Mouse (Mus musculus) limb, embryonic 15.5 days (tissue): ENCODE measurements around the gene Olfr937. TPM values are rescaled to one million over a fixed set of nuclear protein-coding genes. Genes with fewer than 3 reads are reported as not detected.

Source experiments
- ATAC-seq: fragments of 200-750 bp; cut with Nextera tagmentation; 2 replicates; pipeline ENCODE4 v1.8.0; 2017; ENCODE audit warnings: low read depth, moderate TSS enrichment; ENCODE audit not compliant: insufficient number of reproducible peaks, low FRiP score, low TSS enrichment
- H3K27ac ChIP-seq: fragments of 300-500 bp; sonication (generic); 2 replicates; pipeline ENCODE4 v1.5.1; 2015; ENCODE audit warnings: moderate library complexity, mild to moderate bottlenecking, inconsistent platforms
- H3K27me3 ChIP-seq: fragments of 300-500 bp; sonication (generic); 2 replicates; pipeline ENCODE4 v1.6.1; 2015; ENCODE audit warnings: inconsistent platforms
- H3K36me3 ChIP-seq: fragments of 300-500 bp; sonication (generic); 2 replicates; pipeline ENCODE4 v1.6.1; 2015; ENCODE audit warnings: inconsistent platforms
- H3K4me1 ChIP-seq: fragments of 300-500 bp; sonication (generic); 2 replicates; pipeline ENCODE4 v1.6.1; 2015; ENCODE audit warnings: inconsistent platforms
- H3K4me2 ChIP-seq: fragments of 300-500 bp; sonication (generic); 2 replicates; pipeline ENCODE4 v1.6.1; 2015; ENCODE audit warnings: mild to moderate bottlenecking, inconsistent platforms
- H3K4me3 ChIP-seq: fragments of 300-500 bp; sonication (generic); 2 replicates; pipeline ENCODE4 v1.5.1; 2015; ENCODE audit warnings: mild to moderate bottlenecking, inconsistent platforms
- H3K9ac ChIP-seq: fragments of 300-500 bp; sonication (generic); 2 replicates; pipeline ENCODE4 v1.6.1; 2015; ENCODE audit warnings: inconsistent platforms
- H3K9me3 ChIP-seq: fragments of 300-500 bp; sonication (generic); 2 replicates; pipeline ENCODE4 v1.6.1; 2016; ENCODE audit warnings: inconsistent platforms
- WGBS: fragments of 180-500 bp; shearing (Covaris S2); methylation state at CpG from one replicate; pipeline ENCODE4 v1.1.7; 2015; 5-methylcytosine and 5-hydroxymethylcytosine counted together
- microRNA-seq: library from miRNA; unstranded; fragments of <30 nt; microRNA quantifications from one replicate; pipeline ENCODE4, GENCODE M21; 2016
- polyA plus RNA-seq: library from polyadenylated mRNA; unstranded; fragments of >200 nt; fragmentation: Nextera tagmentation; extraction: Ambion mirVana; gene quantifications from 2 replicates; pipeline ENCODE4 v1.2.1, GENCODE M21; 2015

Olfr937 gene
- polyA plus RNA-seq, result not detected in 2 replicates

DNA sequence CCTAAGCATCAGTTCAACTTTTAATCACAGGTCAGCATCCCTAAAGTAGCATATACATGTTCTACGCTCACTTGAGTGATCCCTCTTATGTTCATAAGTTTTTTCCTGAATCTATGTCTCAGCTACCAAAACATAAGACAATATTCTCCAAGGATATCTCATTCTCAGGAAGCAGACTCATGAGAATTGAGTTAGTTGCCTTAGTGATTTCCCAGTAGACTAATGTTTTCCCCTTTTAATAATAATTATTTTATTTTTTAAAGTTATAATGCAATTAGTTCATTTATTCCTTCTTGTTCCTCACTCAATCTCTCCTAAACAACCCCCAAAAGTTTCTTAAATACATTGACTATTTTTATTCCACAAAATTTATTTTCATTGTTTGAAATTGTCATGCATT, at the start of gene Olfr937:
TSS of gene Olfr937 (minus strand) at position 101 of the 400 bp plus-strand sequence.
- Histone ChIP-seq H3K27me3 (no peaks in the 10 kb centered on the region), H3K9ac (no peak within 1 kb of the TSS), H3K36me3 (no peaks in the 10 kb centered on the region), H3K4me3 (no peak within 1 kb of the TSS), H3K4me1 (no peaks in the 10 kb centered on the region), H3K4me2 (no peak within 1 kb of the TSS), H3K27ac (no peak within 1 kb of the TSS), H3K9me3 (no peaks in the 10 kb centered on the region)
- no peak for ATAC-seq
- WGBS, result 77% methylated on average over 1 of the region's 1 CpGs

GRCm38 (mm10) chr9:39078787-39079186, 14.0 kb upstream of the Olfr937 start, which contains the start of gene Olfr938:
Olfr938 (minus strand) TSS chr9:39078887.
- WGBS, result 84% methylated on average over 2 of the region's 2 CpGs

DNA sequence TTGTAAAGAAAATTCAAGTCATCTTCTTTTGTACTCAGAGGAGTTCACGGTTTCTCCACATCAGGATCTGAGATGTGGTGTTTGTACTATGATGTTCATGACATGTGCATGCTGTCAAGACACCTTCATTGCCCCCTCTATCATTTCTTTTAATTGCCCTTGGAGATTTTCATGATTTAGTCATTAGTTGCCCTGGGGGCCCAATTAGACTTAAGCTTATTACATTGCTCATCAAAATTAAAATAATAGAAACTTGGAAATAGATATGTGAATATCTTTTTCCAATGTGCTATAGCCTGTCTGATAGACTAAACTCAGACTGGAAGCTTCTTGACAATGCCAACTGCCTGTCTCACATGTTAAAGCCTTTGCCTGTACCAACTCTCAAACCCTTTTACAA, 41.5 kb downstream of the Olfr937 start, which contains the start of gene Olfr146:
TSS of gene Olfr146 (minus strand) at position 101 of the 400 bp plus-strand sequence.
- WGBS, result 75% methylated on average over 1 of the region's 1 CpGs
- no peak within 1 kb of the TSS for H3K4me3 ChIP-seq
- no peaks in the 10 kb centered on the region for H3K9me3 ChIP-seq
- no peaks in the 10 kb centered on the region for H3K27me3 ChIP-seq
- H3K27ac ChIP-seq, result no peak within 1 kb of the TSS
- no peaks in the 10 kb centered on the region for H3K4me1 ChIP-seq
- H3K9ac ChIP-seq, result no peak within 1 kb of the TSS
- ATAC-seq, result no peak
- H3K36me3 ChIP-seq, result no peaks in the 10 kb centered on the region
- H3K4me2 ChIP-seq, result no peak within 1 kb of the TSS

More at GRCm38 (mm10) chr9:39078787-39079186, 14.0 kb upstream of the Olfr937 start, which contains the start of gene Olfr938:
- no peaks in the 10 kb centered on the region for H3K36me3 ChIP-seq
- ATAC-seq, result no peak
- H3K4me2 ChIP-seq, result no peak within 1 kb of the TSS
- H3K27me3 ChIP-seq, result no peaks in the 10 kb centered on the region
- H3K9ac ChIP-seq, result no peak within 1 kb of the TSS
- no peak within 1 kb of the TSS for H3K4me3 ChIP-seq
- H3K4me1 ChIP-seq, result no peaks in the 10 kb centered on the region
- no peak within 1 kb of the TSS for H3K27ac ChIP-seq
- H3K9me3 ChIP-seq, result no peaks in the 10 kb centered on the region

Small RNA genes within 50 kb of the gene (microRNA-seq; reads per million reads assigned to microRNA genes)
- not detected for gene Gm25032
- not detected for gene Gm25529

Other genes with a start within 250 kb of the Olfr937 start
- gene Olfr923, start 238.4 kb downstream of the Olfr937 start, polyA plus RNA-seq, result not detected in 2 replicates
- not detected in 2 replicates for gene Olfr924, start 220.5 kb downstream of the Olfr937 start, polyA plus RNA-seq
- not detected in 2 replicates for gene Olfr26, start 209.9 kb downstream of the Olfr937 start, polyA plus RNA-seq
- not detected in 2 replicates for gene Olfr926, start 187.8 kb downstream of the Olfr937 start, polyA plus RNA-seq
- gene Olfr930, start 135.1 kb downstream of the Olfr937 start, polyA plus RNA-seq, result not detected in 2 replicates
- gene Olfr933, start 92.6 kb downstream of the Olfr937 start, polyA plus RNA-seq, result not detected in 2 replicates
- gene Olfr934, start 76.6 kb downstream of the Olfr937 start, polyA plus RNA-seq, result not detected in 2 replicates
- gene Olfr935, start 65.3 kb downstream of the Olfr937 start, polyA plus RNA-seq, result not detected in 2 replicates
- gene Olfr146, start 41.6 kb downstream of the Olfr937 start, polyA plus RNA-seq, result not detected in 2 replicates
- gene Olfr938, start 13.9 kb upstream of the Olfr937 start, polyA plus RNA-seq, result not detected in 2 replicates
- gene Olfr27, start 63.2 kb upstream of the Olfr937 start, polyA plus RNA-seq, result not detected in 2 replicates
- not detected in 2 replicates for gene Olfr943, start 101.4 kb upstream of the Olfr937 start, polyA plus RNA-seq
- not detected in 2 replicates for gene Olfr944, start 137.0 kb upstream of the Olfr937 start, polyA plus RNA-seq
- gene Olfr1537, start 185.0 kb upstream of the Olfr937 start, polyA plus RNA-seq, result not detected in 2 replicates
- gene Olfr945, start 211.9 kb upstream of the Olfr937 start, polyA plus RNA-seq, result not detected in 2 replicates